Mouse (Mus musculus) thymus, adult 2 months (tissue): Measurements from ENCODE around the gene Mycl. TPM values are rescaled to one million over a fixed set of nuclear protein-coding genes. Genes with fewer than 3 reads are reported as not detected.
A peak's percentile ranks its signal among the peaks of the same experiment; 100 is the strongest.

Experiments used
- DNase-seq: peaks from one replicate; pipeline ENCODE4 v3.0.0; 2021
- H3K27ac ChIP-seq: fragments of 200-500 bp; 2 replicates; pipeline ENCODE4 v1.5.1; 2012; ENCODE audit warnings: low read length, control low read depth; ENCODE audit not compliant: control insufficient read depth, insufficient read depth
- H3K27me3 ChIP-seq: fragments of 200-500 bp; 2 replicates; pipeline ENCODE4 v1.6.1; 2012; ENCODE audit warnings: mild to moderate bottlenecking, low read length, moderate library complexity, mixed read lengths; ENCODE audit not compliant: control insufficient read depth, insufficient read depth
- H3K36me3 ChIP-seq: fragments of 200-500 bp; 2 replicates; pipeline ENCODE4 v1.6.1; 2012; ENCODE audit warnings: mild to moderate bottlenecking, low read length, moderate library complexity; ENCODE audit not compliant: control insufficient read depth, insufficient read depth
- H3K4me1 ChIP-seq: fragments of 200-500 bp; replicated peaks from 2 replicates; pipeline ENCODE4 v1.6.1; 2012; ENCODE audit warnings: low read length; ENCODE audit not compliant: control insufficient read depth, insufficient read depth
- H3K4me3 ChIP-seq: fragments of 200-500 bp; 2 replicates; pipeline ENCODE4 v1.5.1; 2012; ENCODE audit warnings: mild to moderate bottlenecking, low read length, control low read depth, moderate library complexity; ENCODE audit not compliant: control insufficient read depth, insufficient read depth
- CTCF ChIP-seq: fragments of 200-500 bp; IDR thresholded peaks from 2 replicates; pipeline ENCODE4 v1.5.1; 2012; ENCODE audit warnings: mild to moderate bottlenecking, control low read depth, low read length, moderate library complexity, borderline replicate concordance; ENCODE audit not compliant: control insufficient read depth, poor library complexity, insufficient read depth; ENCODE audit errors: extremely low read depth
- POLR2A ChIP-seq: fragments of 200-500 bp; IDR thresholded peaks from 2 replicates; pipeline ENCODE4 v1.6.1; 2012; ENCODE audit warnings: mild to moderate bottlenecking, low read length, control low read depth, moderate library complexity; ENCODE audit not compliant: control insufficient read depth, poor library complexity, insufficient read depth; ENCODE audit errors: extremely low read depth
- whole genome bisulfite sequencing: fragments of 180-500 bp; shearing (Covaris S2); methylation state at CpG from one replicate; pipeline ENCODE4 v1.1.7; 2018; 5-methylcytosine and 5-hydroxymethylcytosine counted together
- polyA plus RNA-seq: library from polyadenylated mRNA; depleted of rRNA; stranded (reverse); fragments of >200 nt; gene quantifications from 2 replicates; pipeline ENCODE4 v1.2.3, GENCODE M21; 2012; rRNA removed

The Mycl gene
- polyA plus RNA-seq, 1 experiment, result 5.2 TPM

DNA sequence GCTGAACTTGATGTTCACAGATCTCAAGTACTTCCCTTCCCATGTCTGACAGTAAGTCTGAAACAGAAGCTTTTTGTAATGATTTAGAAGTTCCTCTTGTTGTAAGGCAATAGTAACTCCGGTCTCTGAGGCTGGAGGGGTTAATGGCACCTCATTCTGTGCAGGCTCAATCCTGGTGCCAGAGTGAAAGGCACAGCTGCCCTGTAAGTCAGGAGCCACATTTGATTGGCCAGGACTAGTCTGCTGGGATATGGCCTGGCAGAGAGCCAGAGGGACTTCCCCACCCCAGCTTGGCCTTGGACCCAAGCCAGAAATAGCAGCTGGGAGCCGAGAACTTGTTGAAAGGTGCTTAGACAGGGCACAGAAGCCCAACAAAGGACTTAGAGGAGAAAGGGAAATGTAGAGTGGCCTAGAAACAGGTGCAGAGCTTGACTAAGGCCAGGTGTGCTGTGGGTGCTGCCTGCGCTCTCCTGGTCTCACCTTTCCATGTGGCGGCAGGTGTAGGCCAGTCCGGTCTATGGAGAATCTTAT lies 55.3 kb downstream of the Mycl start:
- TF ChIP-seq CTCF, result no peak
- no peak for TF ChIP-seq POLR2A
- Histone ChIP-seq H3K4me3 (no peak overlapping the region), H3K27ac (no peak overlapping the region), H3K4me1 (peaks cover 7% of the 10 kb centered on the region), H3K36me3 (peaks cover 28% of the 10 kb centered on the region), H3K27me3 (no peaks in the 10 kb centered on the region)
- WGBS, result 46% methylated on average over 5 of the region's 5 CpGs
- peak; percentile 15 for DNase-seq

Other genes with a start within 250 kb of the Mycl start
- gene Ppt1, start 159.4 kb upstream of the Mycl start, polyA plus RNA-seq, result 79.5 and 86.7 TPM in 2 replicates
- gene Cap1, start 109.6 kb upstream of the Mycl start, polyA plus RNA-seq, result 192 and 203 TPM in 2 replicates
- 3.2 and 3.5 TPM in 2 replicates for gene Mfsd2a, start 34.5 kb upstream of the Mycl start, polyA plus RNA-seq
- gene Trit1, start 20.9 kb downstream of the Mycl start, polyA plus RNA-seq, result 8.3 and 9.3 TPM in 2 replicates
- gene Bmp8b, start 109.5 kb downstream of the Mycl start, polyA plus RNA-seq, result 0.05 and 0.17 TPM in 2 replicates
- gene Oxct2b, start 120.6 kb downstream of the Mycl start, polyA plus RNA-seq, result 0.15 TPM in 1 of 2 replicates, not detected in the other
- 24.8 and 26.1 TPM in 2 replicates for gene Ppie, start 144.3 kb downstream of the Mycl start, polyA plus RNA-seq
- 0.30 and 0.40 TPM in 2 replicates for gene Hpcal4, start 187.6 kb downstream of the Mycl start, polyA plus RNA-seq
- 0.14 and 1.3 TPM in 2 replicates for gene Nt5c1a, start 205.9 kb downstream of the Mycl start, polyA plus RNA-seq
- gene Heyl, start 237.9 kb downstream of the Mycl start, polyA plus RNA-seq, result 4.1 and 4.3 TPM in 2 replicates